Mouse (Mus musculus) hindbrain, postnatal 0 days (tissue): Measurements from ENCODE around the gene Siglecg. TPM values are rescaled to one million over a fixed set of nuclear protein-coding genes. Genes with fewer than 3 reads are reported as not detected.

ENCODE experiments used
- ATAC-seq: fragments of 200-750 bp; cut with Nextera tagmentation; 2 replicates; pipeline ENCODE4 v1.8.0; 2017; ENCODE audit warnings: mild to moderate bottlenecking, moderate TSS enrichment, moderate library complexity
- DNase-seq: peaks from one replicate; pipeline ENCODE4 v3.0.0-alpha.2; 2015; ENCODE audit warnings: low spot score
- H3K27ac ChIP-seq: fragments of 300-500 bp; sonication (generic); 2 replicates; pipeline ENCODE4 v1.5.1; 2014; ENCODE audit warnings: mild to moderate bottlenecking
- H3K27me3 ChIP-seq: fragments of 300-500 bp; sonication (generic); 2 replicates; pipeline ENCODE4 v1.6.1; 2014; ENCODE audit warnings: low read length, mixed read lengths; ENCODE audit not compliant: insufficient read depth
- H3K36me3 ChIP-seq: fragments of 300-500 bp; sonication (generic); 2 replicates; pipeline ENCODE4 v1.6.1; 2014; ENCODE audit warnings: low read length, mixed read lengths; ENCODE audit not compliant: insufficient read depth
- H3K4me1 ChIP-seq: fragments of 300-500 bp; sonication (generic); 2 replicates; pipeline ENCODE4 v1.6.1; 2014; ENCODE audit warnings: antibody characterized with exemption, low read length, mixed read lengths; ENCODE audit not compliant: insufficient read depth
- H3K4me2 ChIP-seq: fragments of 300-500 bp; sonication (generic); 2 replicates; pipeline ENCODE4 v1.6.1; 2014; ENCODE audit warnings: low read depth, mild to moderate bottlenecking, low read length, moderate library complexity, mixed read lengths
- H3K4me3 ChIP-seq: fragments of 300-500 bp; sonication (generic); 2 replicates; pipeline ENCODE4 v1.5.1; 2014; ENCODE audit warnings: low read length
- H3K9ac ChIP-seq: fragments of 300-500 bp; sonication (generic); replicated peaks from 2 replicates; pipeline ENCODE4 v1.6.1; 2014; ENCODE audit warnings: mild to moderate bottlenecking, low read length, moderate library complexity, mixed read lengths
- H3K9me3 ChIP-seq: fragments of 300-500 bp; sonication (generic); 2 replicates; pipeline ENCODE4 v1.6.1; 2016; ENCODE audit warnings: low read length, mixed read lengths
- CTCF ChIP-seq: IDR thresholded peaks from 2 replicates; pipeline ENCODE4 v1.5.1; 2016; ENCODE audit warnings: antibody characterized with exemption, control low read depth, low read depth
- WGBS: fragments of 180-500 bp; shearing (Covaris S2); extraction: QIAGEN DNeasy Blood & Tissue Kit; methylation state at CpG from one replicate; pipeline ENCODE4 v1.1.7; 2014; 5-methylcytosine and 5-hydroxymethylcytosine counted together
- polyA plus RNA-seq: library from polyadenylated mRNA; unstranded; fragments of >200 nt; fragmentation: Nextera tagmentation; extraction: Ambion mirVana; gene quantifications from 2 replicates; pipeline ENCODE4 v1.2.1, GENCODE M21; 2015
- total RNA-seq: library from RNA; depleted of rRNA; stranded (reverse); fragments of >200 nt; gene quantifications from 2 replicates; pipeline ENCODE4 v1.2.3, GENCODE M21; 2014

The Siglecg gene
- total and polyA plus RNA-seq, 2 experiments from 2014 or later, result not detected

DNA sequence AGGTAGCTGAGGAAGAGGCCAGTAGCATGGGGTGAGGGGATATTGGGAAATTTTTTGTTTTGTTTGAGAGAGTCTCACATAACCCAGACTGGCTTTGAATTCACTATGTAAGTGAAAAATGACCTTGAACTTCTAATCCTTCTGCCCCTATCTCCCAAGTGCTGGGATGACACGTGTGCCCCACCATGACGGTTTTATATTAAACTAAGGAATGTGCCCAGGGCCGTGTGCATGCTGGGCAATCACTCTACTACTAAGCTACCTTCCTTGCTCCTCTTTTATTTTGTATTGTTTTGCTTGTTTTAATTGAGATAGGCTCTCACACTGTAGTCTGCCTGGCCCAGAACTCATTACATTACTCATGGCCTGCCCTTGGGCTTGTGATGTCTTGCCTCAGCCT is 33.1 kb downstream of the Siglecg start:
- no peak overlapping the region for H3K27ac ChIP-seq
- 84% methylated on average over 3 of the region's 3 CpGs for WGBS
- H3K4me2 ChIP-seq, result no peak overlapping the region
- no peak for DNase-seq
- TF ChIP-seq CTCF, result no peak
- H3K9ac ChIP-seq, result no peak overlapping the region
- H3K4me1 ChIP-seq, result peaks cover 15% of the 10 kb centered on the region; the same call in 1 of the 2 replicates
- H3K27me3 ChIP-seq, result no peaks in the 10 kb centered on the region
- H3K36me3 ChIP-seq, result no peaks in the 10 kb centered on the region
- ATAC-seq, result no peak
- no peaks in the 10 kb centered on the region for H3K9me3 ChIP-seq
- H3K4me3 ChIP-seq, result no peak overlapping the region

DNA sequence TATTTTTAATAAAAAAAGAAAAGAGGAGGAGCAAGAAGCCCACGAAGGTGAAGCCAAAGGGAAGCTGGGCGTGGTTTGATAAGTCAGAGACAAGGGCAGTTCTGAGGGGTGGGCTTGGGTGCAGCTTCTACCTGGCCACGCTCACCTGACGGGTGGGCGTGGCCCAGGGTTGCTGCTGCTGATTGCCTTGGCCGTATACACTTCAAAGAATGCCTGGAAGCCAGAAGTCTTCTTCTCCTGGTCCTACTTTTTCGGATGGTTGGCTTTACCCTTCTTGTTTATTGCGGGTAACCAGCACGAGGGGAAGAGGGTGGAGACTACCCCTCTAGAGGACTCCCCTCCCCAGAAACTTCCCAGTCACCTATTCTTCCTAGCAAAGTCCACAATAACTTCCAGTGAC is 34.7 kb downstream of the Siglecg start:
- Histone ChIP-seq H3K27me3 (no peaks in the 10 kb centered on the region), H3K4me1 (peaks cover 15% of the 10 kb centered on the region; the same call in 1 of the 2 replicates), H3K4me2 (peak overlapping the region; percentile 89), H3K27ac (peak overlapping the region; percentile 92), H3K9me3 (no peaks in the 10 kb centered on the region), H3K9ac (peak overlapping the region; percentile 48), H3K4me3 (peak overlapping the region; percentile 49), H3K36me3 (no peaks in the 10 kb centered on the region)
- 10% methylated on average over 9 of the region's 9 CpGs for WGBS
- no peak for TF ChIP-seq CTCF
- ATAC-seq (no peak), DNase-seq (peak; percentile 1)

DNA sequence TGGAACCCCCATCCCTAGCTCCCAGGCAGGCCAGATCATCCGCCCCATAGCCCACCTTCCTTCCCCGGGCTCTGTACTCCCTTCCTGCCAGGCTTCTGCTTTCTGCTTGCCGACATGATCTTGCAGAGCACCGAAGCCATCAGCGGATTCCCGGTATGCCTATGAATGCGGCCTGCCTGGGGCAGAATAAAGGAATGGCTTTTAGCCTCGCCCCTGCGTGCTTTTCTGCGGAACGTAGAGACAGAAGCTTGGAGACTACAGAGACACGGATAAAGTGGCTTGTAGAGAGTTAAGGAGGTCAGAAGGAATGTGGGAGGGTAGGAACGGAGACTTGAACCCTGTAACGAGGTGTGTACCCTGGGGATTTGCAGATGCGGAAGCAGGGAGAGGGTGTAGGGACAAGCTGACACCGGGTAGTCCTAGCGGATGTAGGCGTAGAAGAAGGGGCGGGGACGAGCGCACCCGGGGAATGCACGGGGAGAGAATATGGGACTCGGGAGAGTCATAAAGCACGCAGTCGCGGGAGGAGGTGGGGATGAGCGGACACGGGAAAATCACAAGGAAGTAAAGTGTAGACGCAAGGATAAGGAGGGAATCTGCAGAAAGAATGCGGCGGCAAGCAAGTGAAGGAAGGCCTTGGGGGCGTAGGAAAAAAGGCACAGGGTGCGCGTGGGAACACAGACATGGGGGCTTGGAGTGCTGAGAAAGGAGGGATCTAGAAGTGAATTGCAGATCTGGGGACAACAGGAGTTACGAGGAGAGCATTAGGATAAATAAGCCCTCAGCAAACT is 35.3 kb downstream of the Siglecg start:
- H3K4me1 ChIP-seq, result peaks cover 15% of the 10 kb centered on the region; the same call in 1 of the 2 replicates
- no peak for TF ChIP-seq CTCF
- H3K27me3 ChIP-seq, result no peaks in the 10 kb centered on the region
- peak overlapping the region; percentile 49 for H3K4me3 ChIP-seq
- H3K27ac ChIP-seq, result peak overlapping the region; percentile 92
- peak overlapping the region; percentile 48 for H3K9ac ChIP-seq
- H3K4me2 ChIP-seq, result peak overlapping the region; percentile 89
- no peaks in the 10 kb centered on the region for H3K9me3 ChIP-seq
- peak; percentile 67 for DNase-seq
- WGBS, result under 1% methylated on average over 36 of the region's 36 CpGs
- no peaks in the 10 kb centered on the region for H3K36me3 ChIP-seq
- peak; percentile 84 for ATAC-seq

DNA sequence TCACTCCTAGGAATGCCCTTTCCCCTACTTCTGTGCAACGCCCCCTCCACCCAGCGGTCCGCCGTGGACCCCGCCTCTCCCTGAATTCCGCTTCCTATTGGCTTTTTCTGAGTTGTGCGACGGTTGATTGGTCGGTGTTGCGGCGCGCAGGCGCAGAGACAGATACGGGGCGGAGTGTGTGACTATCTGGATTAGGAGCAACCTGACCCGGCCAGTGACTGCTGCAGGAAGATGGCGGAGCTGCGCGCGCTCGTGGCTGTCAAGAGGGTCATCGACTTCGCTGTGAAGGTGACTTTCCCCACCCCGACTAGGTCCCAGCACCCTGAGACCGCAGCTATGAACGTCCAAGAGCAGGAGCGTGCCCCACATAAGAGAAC is 35.9 kb downstream of the Siglecg start, which contains the start of the genes Etfb and Gm45233:
TSS of gene Etfb (plus strand) at position 167 of the 377 bp plus-strand sequence.
TSS of gene Gm45233 (plus strand) at position 212 of the 377 bp plus-strand sequence.
- peak; percentile 96 for DNase-seq
- ATAC-seq, result peak; percentile 98
- H3K9ac ChIP-seq, result peak within 1 kb of the TSS; percentile 52
- under 1% methylated on average over 27 of the region's 27 CpGs for WGBS
- no peaks in the 10 kb centered on the region for H3K27me3 ChIP-seq
- H3K27ac ChIP-seq, result peak within 1 kb of the TSS; percentile 92
- H3K4me2 ChIP-seq, result peak within 1 kb of the TSS; percentile 89
- H3K4me1 ChIP-seq, result peaks cover 15% of the 10 kb centered on the region; the same call in 1 of the 2 replicates
- no peaks in the 10 kb centered on the region for H3K36me3 ChIP-seq
- peak within 1 kb of the TSS; percentile 49 for H3K4me3 ChIP-seq
- TF ChIP-seq CTCF, result peak; percentile 23
- no peaks in the 10 kb centered on the region for H3K9me3 ChIP-seq

DNA sequence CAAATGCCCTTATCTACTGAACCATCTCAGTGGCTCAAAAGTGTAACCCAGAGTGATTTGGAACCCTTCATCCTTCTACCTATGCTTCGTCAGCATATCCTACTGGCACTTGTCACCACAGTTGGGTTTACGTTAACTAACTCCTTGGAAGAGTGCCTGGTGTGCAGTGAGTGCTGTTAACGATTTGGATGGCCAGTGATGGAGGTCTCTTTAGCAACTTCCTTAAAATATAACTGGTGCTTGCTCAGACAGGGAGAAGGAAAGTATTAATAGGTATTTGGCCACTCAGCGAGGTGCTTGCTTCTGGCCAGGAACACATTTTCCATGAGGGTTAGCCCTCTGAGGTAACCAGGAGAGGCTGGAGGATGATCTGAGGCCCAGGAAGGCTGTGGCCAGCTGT is 39.8 kb downstream of the Siglecg start:
- TF ChIP-seq CTCF, result no peak

DNA sequence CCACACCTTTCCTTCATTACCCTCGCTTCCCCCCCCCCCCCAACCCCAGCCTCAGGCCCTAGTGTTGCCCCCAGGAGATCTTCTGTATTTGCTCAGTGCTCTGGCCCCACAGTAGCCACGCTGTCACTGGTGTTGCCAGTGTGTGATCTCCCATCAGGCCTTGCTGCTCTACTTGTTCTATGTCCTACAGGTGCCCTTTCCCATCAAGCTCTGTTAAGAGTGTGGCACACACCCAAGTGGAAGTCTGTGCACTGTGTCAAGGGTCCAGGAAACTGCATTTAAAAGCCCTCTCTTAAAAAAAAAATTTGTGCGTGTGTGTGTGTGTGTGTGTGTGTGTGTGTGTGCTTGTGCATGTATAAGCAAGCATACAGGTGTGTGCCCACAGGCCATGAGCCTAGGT is 40.2 kb downstream of the Siglecg start:
- TF ChIP-seq CTCF, result no peak

More for the DNA sequence above, 39.8 kb downstream of the Siglecg start:
- Histone ChIP-seq H3K27ac (no peak overlapping the region), H3K9me3 (no peaks in the 10 kb centered on the region), H3K36me3 (no peaks in the 10 kb centered on the region), H3K9ac (no peak overlapping the region), H3K4me1 (peaks cover 11% of the 10 kb centered on the region; the same call in 1 of the 2 replicates), H3K4me3 (no peak overlapping the region), H3K4me2 (no peak overlapping the region), H3K27me3 (no peaks in the 10 kb centered on the region)
- WGBS, result 87% methylated on average over 4 of the region's 4 CpGs
- no peak for DNase-seq
- ATAC-seq, result no peak

More for the DNA sequence above, 40.2 kb downstream of the Siglecg start:
- no peaks in the 10 kb centered on the region for H3K9me3 ChIP-seq
- no peaks in the 10 kb centered on the region for H3K27me3 ChIP-seq
- H3K4me1 ChIP-seq, result peaks cover 11% of the 10 kb centered on the region; the same call in 1 of the 2 replicates
- ATAC-seq, result no peak
- WGBS, result 95% methylated on average over 2 of the region's 3 CpGs
- H3K4me2 ChIP-seq, result no peak overlapping the region
- H3K36me3 ChIP-seq, result peaks cover 1% of the 10 kb centered on the region; the same call in 1 of the 2 replicates
- H3K4me3 ChIP-seq, result no peak overlapping the region
- no peak for DNase-seq
- H3K27ac ChIP-seq, result no peak overlapping the region
- H3K9ac ChIP-seq, result no peak overlapping the region
